Mouse (Mus musculus) CD8-positive naive resting alpha-beta T cell, adult 57 days (primary cell): ENCODE data around the gene Fibp. TPM values are rescaled to one million over a fixed set of nuclear protein-coding genes. Genes with fewer than 3 reads are reported as not detected.

ENCODE experiments used
- total RNA-seq: library from RNA; stranded (reverse); gene quantifications from one replicate; pipeline ENCODE4 v1.2.4, GENCODE M21; 2023

The Fibp gene
- total RNA-seq, result 91.2 TPM

GRCm38 (mm10) chr19:5460465-5460911 lies at the start of gene Fibp:
Gene Fibp, plus strand, starts transcription at chr19:5460615.

GRCm38 (mm10) chr19:5424782-5425741 lies 35.4 kb upstream of the Fibp start, which contains the start of the genes Drap1 and AI837181:
Gene Drap1, minus strand, starts transcription at chr19:5424979.
Gene AI837181, plus strand, starts transcription at chr19:5425144.

GRCm38 (mm10) chr19:5447515-5448353 lies 12.7 kb upstream of the Fibp start, which contains the start of gene Fosl1:
Gene Fosl1, plus strand, starts transcription at chr19:5447547.

GRCm38 (mm10) chr19:5457746-5458442 lies 2.5 kb upstream of the Fibp start, which contains the start of gene Ccdc85b:
Gene Ccdc85b, minus strand, starts transcription at chr19:5457894.

GRCm38 (mm10) chr19:5468374-5468773 lies 8.0 kb downstream of the Fibp start, which contains the start of gene Ctsw:
Gene Ctsw, minus strand, starts transcription at chr19:5468507.

GRCm38 (mm10) chr19:5473720-5474119 lies 13.3 kb downstream of the Fibp start, which contains the start of gene Efemp2:
Gene Efemp2, plus strand, starts transcription at chr19:5473954.

GRCm38 (mm10) chr19:5487768-5488550 lies 27.5 kb downstream of the Fibp start, which contains the start of gene Mus81:
Gene Mus81, minus strand, starts transcription at chr19:5488402.

GRCm38 (mm10) chr19:5490313-5490897 lies 30.0 kb downstream of the Fibp start, which contains the start of gene Cfl1:
Gene Cfl1, plus strand, starts transcription at chr19:5490455.

GRCm38 (mm10) chr19:5503687-5504086 lies 43.3 kb downstream of the Fibp start, which contains the start of gene 1700020D05Rik:
Gene 1700020D05Rik, minus strand, starts transcription at chr19:5503787.

GRCm38 (mm10) chr19:5510031-5511026 lies 49.9 kb downstream of the Fibp start, which contains the start of gene Snx32:
Gene Snx32, minus strand, starts transcription at chr19:5510538.

Other genes with a start within 250 kb of the Fibp start
- 95.0 TPM for gene Pacs1, start 187.5 kb upstream of the Fibp start, total RNA-seq
- 240 TPM for gene Sf3b2, start 165.2 kb upstream of the Fibp start, total RNA-seq
- gene Gal3st3, start 162.3 kb upstream of the Fibp start, total RNA-seq, result not detected
- not detected for gene Catsper1, start 124.9 kb upstream of the Fibp start, total RNA-seq
- gene Cst6, start 111.0 kb upstream of the Fibp start, total RNA-seq, result not detected
- gene Eif1ad, start 93.9 kb upstream of the Fibp start, total RNA-seq, result 34.6 TPM
- gene Banf1, start 93.4 kb upstream of the Fibp start, total RNA-seq, result 108 TPM
- gene Sart1, start 71.9 kb upstream of the Fibp start, total RNA-seq, result 167 TPM
- gene Tsga10ip, start 58.1 kb upstream of the Fibp start, total RNA-seq, result 0.86 TPM
- gene Drap1, start 35.6 kb upstream of the Fibp start, total RNA-seq, result 162 TPM
- gene AI837181, start 35.5 kb upstream of the Fibp start, total RNA-seq, result 50.8 TPM
- gene Fosl1, start 13.1 kb upstream of the Fibp start, total RNA-seq, result 1.4 TPM
- 7.1 TPM for gene Ccdc85b, start 2.7 kb upstream of the Fibp start, total RNA-seq
- gene Ctsw, start 7.9 kb downstream of the Fibp start, total RNA-seq, result 223 TPM
- gene Efemp2, start 13.3 kb downstream of the Fibp start, total RNA-seq, result 1.4 TPM
- gene Mus81, start 27.8 kb downstream of the Fibp start, total RNA-seq, result 41.4 TPM
- 1,395 TPM for gene Cfl1, start 29.8 kb downstream of the Fibp start, total RNA-seq
- gene 1700020D05Rik, start 43.2 kb downstream of the Fibp start, total RNA-seq, result 1.7 TPM
- 8.0 TPM for gene Snx32, start 49.9 kb downstream of the Fibp start, total RNA-seq
- gene Ovol1, start 100.0 kb downstream of the Fibp start, total RNA-seq, result not detected
- gene Ap5b1, start 107.4 kb downstream of the Fibp start, total RNA-seq, result 20.0 TPM
- 92.9 TPM for gene Rnaseh2c, start 141.3 kb downstream of the Fibp start, total RNA-seq
- gene Kat5, start 149.6 kb downstream of the Fibp start, total RNA-seq, result 137 TPM
- gene Rela, start 176.9 kb downstream of the Fibp start, total RNA-seq, result 118 TPM
- 184 TPM for gene Sipa1, start 203.1 kb downstream of the Fibp start, total RNA-seq
- 53.9 TPM for gene Map3k11, start 228.1 kb downstream of the Fibp start, total RNA-seq
- gene Pcnx3, start 228.3 kb downstream of the Fibp start, total RNA-seq, result 165 TPM
- gene Kcnk7, start 243.8 kb downstream of the Fibp start, total RNA-seq, result not detected